Mouse (Mus musculus) liver, postnatal 0 days (tissue): ENCODE measurements at regions not wholly inside any gene's neighbourhood (a gene's known extent, or its start where the extent isn't known, plus 50 kb on each side); places are given as distances from the start of the nearest gene placed in this dataset.

Experiments used
- ATAC-seq: fragments of 200-750 bp; cut with Nextera tagmentation; 2 replicates; pipeline ENCODE4 v1.8.0; 2017; ENCODE audit warnings: mild to moderate bottlenecking, moderate library complexity
- DNase-seq: peaks from one replicate; pipeline ENCODE4 v3.0.0-alpha.2; 2016
- H3K27ac ChIP-seq: fragments of 300-500 bp; sonication (generic); 2 replicates; pipeline ENCODE4 v1.5.1; 2014; ENCODE audit warnings: antibody characterized with exemption, moderate library complexity, mild to moderate bottlenecking, low read depth
- H3K27me3 ChIP-seq: fragments of 300-500 bp; sonication (generic); 2 replicates; pipeline ENCODE4 v1.6.1; 2014; ENCODE audit warnings: low read length, control low read depth, mixed read lengths; ENCODE audit not compliant: insufficient read depth
- H3K36me3 ChIP-seq: fragments of 300-500 bp; sonication (generic); replicated peaks from 2 replicates; pipeline ENCODE4 v1.6.1; 2014; ENCODE audit warnings: mild to moderate bottlenecking, control low read depth, low read length, moderate library complexity, mixed read lengths; ENCODE audit not compliant: insufficient read depth
- H3K4me1 ChIP-seq: fragments of 300-500 bp; sonication (generic); 2 replicates; pipeline ENCODE4 v1.6.1; 2014; ENCODE audit warnings: antibody characterized with exemption, mild to moderate bottlenecking, control low read depth; ENCODE audit not compliant: insufficient read depth
- H3K4me2 ChIP-seq: fragments of 300-500 bp; sonication (generic); 2 replicates; pipeline ENCODE4 v1.6.1; 2014; ENCODE audit warnings: low read depth, mild to moderate bottlenecking, low read length, moderate library complexity, mixed read lengths
- H3K4me3 ChIP-seq: fragments of 300-500 bp; sonication (generic); 2 replicates; pipeline ENCODE4 v1.5.1; 2014; ENCODE audit warnings: low read depth, low read length
- H3K9ac ChIP-seq: fragments of 300-500 bp; sonication (generic); replicated peaks from 2 replicates; pipeline ENCODE4 v1.6.1; 2014; ENCODE audit warnings: mild to moderate bottlenecking, moderate library complexity
- H3K9me3 ChIP-seq: fragments of 300-500 bp; sonication (generic); 2 replicates; pipeline ENCODE4 v1.6.1; 2016; ENCODE audit warnings: mild to moderate bottlenecking, control low read depth, low read length, mixed read lengths
- CTCF ChIP-seq: sonication (generic); IDR thresholded peaks from 2 replicates; pipeline ENCODE4 v1.5.1; 2016; ENCODE audit warnings: antibody characterized with exemption, low read depth
- EP300 ChIP-seq: IDR thresholded peaks from 2 replicates; pipeline ENCODE4 v1.6.1; 2016; ENCODE audit warnings: antibody characterized with exemption, low read depth, mild to moderate bottlenecking
- WGBS: fragments of 180-500 bp; shearing (Covaris S2); extraction: QIAGEN DNeasy Blood & Tissue Kit; methylation state at CpG from one replicate; pipeline ENCODE4 v1.1.7; 2014; ENCODE audit not compliant: insufficient replicate concordance; 5-methylcytosine and 5-hydroxymethylcytosine counted together

DNA sequence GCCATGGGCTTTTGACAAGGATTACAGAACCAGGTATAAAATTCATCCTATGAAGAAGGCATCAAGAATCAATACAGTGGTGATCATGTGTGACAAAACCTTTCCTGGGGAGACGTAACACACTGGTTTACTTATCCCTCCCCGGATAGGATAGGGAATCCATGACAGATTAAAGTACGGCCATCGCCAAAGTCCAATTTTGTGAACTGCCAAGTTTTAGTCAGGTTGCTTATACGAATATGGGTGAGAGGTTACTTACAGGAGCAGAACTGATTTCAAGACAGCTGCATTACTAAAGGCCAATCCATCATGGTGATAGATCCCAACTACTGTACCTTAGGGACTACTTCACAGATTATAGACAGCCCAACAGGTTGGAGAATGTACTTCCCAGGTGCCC, 849.6 kb upstream of the Lcorl start:
- H3K9ac ChIP-seq: no peak overlapping the region
- no peak overlapping the region for H3K27ac ChIP-seq
- no peak for DNase-seq
- no peak for TF ChIP-seq CTCF
- no peak for TF ChIP-seq EP300
- no peaks in the 10 kb centered on the region for H3K4me1 ChIP-seq
- H3K9me3 ChIP-seq: no peaks in the 10 kb centered on the region
- H3K27me3 ChIP-seq: no peaks in the 10 kb centered on the region
- H3K36me3 ChIP-seq: no peaks in the 10 kb centered on the region
- no peak overlapping the region for H3K4me2 ChIP-seq
- no peak overlapping the region for H3K4me3 ChIP-seq
- ATAC-seq: no peak
- 87% methylated on average over 5 of the region's 5 CpGs for WGBS

DNA sequence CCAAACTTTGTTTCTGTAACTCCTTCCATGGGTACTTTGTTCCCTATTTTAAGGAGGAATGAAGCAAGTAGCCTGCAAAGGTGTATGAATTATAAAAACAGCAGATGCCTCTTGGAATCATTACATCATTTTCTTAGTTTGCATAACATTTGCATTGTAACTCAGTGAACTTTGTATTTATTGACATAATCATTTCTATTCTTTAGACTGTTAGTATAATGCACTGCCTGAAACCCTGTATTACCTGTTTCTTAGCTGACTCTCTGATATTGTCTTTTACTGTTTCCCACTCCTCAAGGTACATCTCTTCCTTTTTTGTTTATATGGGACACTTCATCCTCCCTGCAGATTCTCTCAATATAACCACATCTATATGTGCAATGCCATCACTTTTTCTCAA, 820.6 kb upstream of the Lcorl start:
- no peak overlapping the region for H3K27ac ChIP-seq
- H3K4me2 ChIP-seq: no peak overlapping the region
- H3K9me3 ChIP-seq: no peaks in the 10 kb centered on the region
- TF ChIP-seq EP300 (no peak), CTCF (no peak)
- no peak overlapping the region for H3K9ac ChIP-seq
- H3K36me3 ChIP-seq: no peaks in the 10 kb centered on the region
- no peak for ATAC-seq
- no peak overlapping the region for H3K4me3 ChIP-seq
- no peaks in the 10 kb centered on the region for H3K27me3 ChIP-seq
- no peaks in the 10 kb centered on the region for H3K4me1 ChIP-seq
- no peak for DNase-seq

DNA sequence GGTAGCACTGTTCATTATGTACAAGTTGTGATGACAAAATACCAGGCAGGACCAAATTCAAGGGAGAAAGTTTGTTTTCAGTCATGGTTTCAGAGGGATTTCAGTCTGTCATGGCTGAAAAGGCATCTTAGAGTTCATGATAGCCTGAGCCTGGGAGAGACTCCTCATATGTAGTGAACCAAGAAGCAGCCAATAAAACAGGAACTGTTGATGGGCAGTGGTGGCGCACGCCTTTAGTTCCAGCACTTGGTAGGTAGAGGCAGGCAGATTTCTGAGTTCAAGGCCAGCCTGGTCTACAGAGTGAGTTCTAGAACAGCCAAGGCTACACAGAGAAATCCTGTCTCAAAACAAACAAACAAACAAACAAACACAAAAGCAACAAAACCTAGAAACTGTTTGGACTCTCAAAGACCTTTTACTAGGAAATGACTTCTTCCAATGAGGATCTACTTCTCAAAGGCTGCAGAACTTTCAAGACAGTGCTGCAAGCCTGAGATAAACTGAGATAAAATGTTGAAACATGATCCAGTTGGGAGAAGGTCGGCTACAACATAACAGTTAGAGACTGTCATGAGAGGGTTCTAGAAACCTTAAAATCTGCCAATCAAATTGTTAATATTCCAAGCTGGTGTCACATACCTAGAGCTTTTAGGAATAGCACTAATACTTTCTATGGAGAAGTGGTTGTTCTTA, 817.5 kb upstream of the Lcorl start:
- 67% methylated on average over 3 of the region's 3 CpGs for WGBS
- Histone ChIP-seq H3K36me3 (no peaks in the 10 kb centered on the region), H3K4me1 (no peaks in the 10 kb centered on the region), H3K27me3 (no peaks in the 10 kb centered on the region), H3K4me2 (no peak overlapping the region), H3K9ac (no peak overlapping the region), H3K4me3 (no peak overlapping the region), H3K27ac (no peak overlapping the region), H3K9me3 (no peaks in the 10 kb centered on the region)
- DNase-seq (no peak), ATAC-seq (no peak)
- no peak for TF ChIP-seq CTCF
- TF ChIP-seq EP300: no peak

DNA sequence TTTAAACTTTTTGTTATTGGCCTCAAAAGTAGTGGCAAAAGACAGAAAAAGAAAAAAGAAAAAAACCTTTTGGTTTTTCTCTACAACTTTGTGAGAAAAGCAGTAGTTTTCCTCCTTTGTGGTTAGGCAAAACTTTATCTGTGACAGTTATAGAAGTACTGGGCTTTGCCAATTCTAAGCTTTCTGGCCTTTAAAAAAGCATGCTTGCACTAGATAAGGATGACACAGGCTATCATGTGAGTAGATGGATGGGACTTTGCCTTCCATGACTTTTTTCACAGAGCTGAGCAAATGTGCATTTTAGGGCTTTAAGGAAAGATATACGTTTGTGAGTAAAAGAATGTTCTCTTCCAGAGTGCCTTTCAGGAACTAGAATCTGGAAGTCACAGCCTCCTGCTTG, 816.0 kb upstream of the Lcorl start:
- Histone ChIP-seq H3K9me3 (no peaks in the 10 kb centered on the region), H3K27ac (no peak overlapping the region), H3K4me3 (no peak overlapping the region), H3K4me1 (no peaks in the 10 kb centered on the region), H3K9ac (no peak overlapping the region), H3K4me2 (no peak overlapping the region), H3K36me3 (no peaks in the 10 kb centered on the region), H3K27me3 (no peaks in the 10 kb centered on the region)
- ATAC-seq: no peak
- DNase-seq: no peak
- WGBS: 17% methylated on average over 1 of the region's 1 CpGs
- TF ChIP-seq CTCF (no peak), EP300 (peak; percentile 37; the same call in 1 of the 2 replicates)

DNA sequence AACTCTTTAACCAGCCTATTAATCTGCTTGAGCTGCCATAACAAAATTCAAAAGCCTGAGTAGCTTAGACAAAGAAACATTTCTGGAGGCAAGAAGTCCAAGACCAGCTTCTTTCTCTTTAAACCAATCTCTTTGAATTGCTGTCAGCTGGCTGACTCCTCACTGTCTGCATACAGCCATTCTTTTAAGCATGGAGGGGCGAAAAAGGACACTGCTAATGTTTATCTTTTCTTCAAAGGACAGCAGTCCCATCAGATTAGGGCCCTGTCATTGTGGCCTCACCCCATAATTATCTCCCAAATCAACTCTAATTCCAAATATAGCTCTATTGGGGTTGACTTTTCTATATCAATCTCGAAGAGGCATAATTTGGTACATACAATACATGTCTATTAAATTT, 813.1 kb upstream of the Lcorl start:
- ATAC-seq (no peak), DNase-seq (no peak)
- 50% methylated on average over 2 of the region's 2 CpGs for WGBS
- Histone ChIP-seq H3K27me3 (no peaks in the 10 kb centered on the region), H3K27ac (no peak overlapping the region), H3K4me1 (no peaks in the 10 kb centered on the region), H3K4me3 (no peak overlapping the region), H3K9ac (no peak overlapping the region), H3K4me2 (no peak overlapping the region), H3K9me3 (no peaks in the 10 kb centered on the region), H3K36me3 (no peaks in the 10 kb centered on the region)
- TF ChIP-seq CTCF (no peak), EP300 (no peak)

DNA sequence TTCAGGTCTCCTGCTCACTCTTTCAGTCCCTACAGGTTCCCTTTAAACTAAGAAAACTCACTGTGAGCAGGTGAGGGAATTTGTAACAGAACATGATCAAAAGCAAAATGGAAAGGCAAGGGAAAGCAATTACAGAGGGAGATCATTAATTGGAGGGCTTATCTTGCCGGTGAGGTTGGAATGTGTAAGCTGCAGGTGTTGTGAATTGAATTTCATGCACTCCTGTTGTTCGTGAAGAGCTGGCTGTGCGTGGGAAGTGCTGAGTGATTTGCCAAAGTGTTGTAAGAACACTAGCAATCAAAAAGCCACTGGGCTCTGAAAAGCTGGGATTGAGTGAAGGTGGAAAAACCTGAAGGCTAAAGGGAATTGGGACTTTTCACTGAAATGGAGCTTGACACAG, 808.8 kb upstream of the Lcorl start:
- H3K9me3 ChIP-seq: no peaks in the 10 kb centered on the region
- no peak for ATAC-seq
- H3K4me2 ChIP-seq: no peak overlapping the region
- no peak overlapping the region for H3K27ac ChIP-seq
- no peak overlapping the region for H3K9ac ChIP-seq
- no peaks in the 10 kb centered on the region for H3K27me3 ChIP-seq
- no peak for DNase-seq
- H3K36me3 ChIP-seq: no peaks in the 10 kb centered on the region
- TF ChIP-seq CTCF (no peak), EP300 (no peak)
- H3K4me1 ChIP-seq: no peaks in the 10 kb centered on the region
- no peak overlapping the region for H3K4me3 ChIP-seq
- 33% methylated on average over 3 of the region's 3 CpGs for WGBS

DNA sequence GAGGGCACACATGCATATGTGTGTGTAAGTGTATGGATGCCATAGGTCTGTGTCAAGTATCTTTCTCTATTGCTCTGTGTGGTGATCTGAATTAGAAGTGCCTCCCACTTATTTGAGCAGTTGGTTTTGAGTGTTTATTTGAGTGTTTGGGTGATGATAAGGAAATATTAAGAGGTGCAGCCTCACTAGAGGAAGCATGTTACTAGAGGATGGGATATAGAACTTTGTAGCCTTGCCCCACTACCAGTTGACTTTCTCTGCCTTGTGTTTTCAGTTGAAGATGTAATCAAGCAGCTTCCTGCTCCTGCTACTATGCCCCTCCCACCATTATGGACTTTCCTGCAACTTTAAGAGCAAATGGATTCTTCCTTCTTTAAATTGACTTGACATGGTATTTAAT, 799.6 kb upstream of the Lcorl start:
- no peak for ATAC-seq
- no peak overlapping the region for H3K4me3 ChIP-seq
- no peaks in the 10 kb centered on the region for H3K36me3 ChIP-seq
- H3K4me2 ChIP-seq: no peak overlapping the region
- no peaks in the 10 kb centered on the region for H3K9me3 ChIP-seq
- H3K27me3 ChIP-seq: no peaks in the 10 kb centered on the region
- H3K27ac ChIP-seq: no peak overlapping the region
- H3K4me1 ChIP-seq: no peaks in the 10 kb centered on the region
- no peak for TF ChIP-seq EP300
- no peak for TF ChIP-seq CTCF
- no peak overlapping the region for H3K9ac ChIP-seq
- DNase-seq: no peak
